Mouse (Mus musculus) forebrain, embryonic 11.5 days (tissue): Measurements from ENCODE around the gene Cmtm4. TPM values are rescaled to one million over a fixed set of nuclear protein-coding genes. Genes with fewer than 3 reads are reported as not detected.
A peak's percentile ranks its signal among the peaks of the same experiment; 100 is the strongest.

Experiments used
- ATAC-seq: fragments of 200-750 bp; cut with Nextera tagmentation; replicated peaks from 2 replicates; pipeline ENCODE4 v1.8.0; 2017; ENCODE audit warnings: moderate TSS enrichment; ENCODE audit not compliant: low FRiP score
- DNase-seq: peaks from one replicate; pipeline ENCODE4 v3.0.0-alpha.2; 2017; ENCODE audit warnings: low spot score
- H3K27ac ChIP-seq: fragments of 300-500 bp; sonication (generic); 2 replicates; pipeline ENCODE4 v1.5.1; 2014; ENCODE audit warnings: low read depth, low read length
- H3K27me3 ChIP-seq: fragments of 300-500 bp; sonication (generic); 2 replicates; pipeline ENCODE4 v1.6.1; 2014; ENCODE audit warnings: mild to moderate bottlenecking, low read length, mixed read lengths; ENCODE audit not compliant: control insufficient read depth, insufficient read depth
- H3K36me3 ChIP-seq: fragments of 300-500 bp; sonication (generic); 2 replicates; pipeline ENCODE4 v1.6.1; 2014; ENCODE audit warnings: mild to moderate bottlenecking, low read length, moderate library complexity, mixed read lengths; ENCODE audit not compliant: control insufficient read depth, insufficient read depth
- H3K4me1 ChIP-seq: fragments of 300-500 bp; sonication (generic); replicated peaks from 2 replicates; pipeline ENCODE4 v1.6.1; 2014; ENCODE audit warnings: low read length, mixed read lengths; ENCODE audit not compliant: control insufficient read depth, insufficient read depth
- H3K4me2 ChIP-seq: fragments of 300-500 bp; sonication (generic); 2 replicates; pipeline ENCODE4 v1.6.1; 2014; ENCODE audit warnings: low read depth, mild to moderate bottlenecking, low read length, moderate library complexity, mixed read lengths; ENCODE audit not compliant: severe bottlenecking
- H3K4me3 ChIP-seq: fragments of 300-500 bp; sonication (generic); 2 replicates; pipeline ENCODE4 v1.5.1; 2014; ENCODE audit warnings: low read depth, low read length
- H3K9ac ChIP-seq: fragments of 300-500 bp; sonication (generic); 2 replicates; pipeline ENCODE4 v1.6.1; 2014; ENCODE audit warnings: low read length
- H3K9me3 ChIP-seq: fragments of 300-500 bp; sonication (generic); 2 replicates; pipeline ENCODE4 v1.6.1; 2016; ENCODE audit warnings: low read length, mixed read lengths; ENCODE audit not compliant: control insufficient read depth
- WGBS: fragments of 180-500 bp; shearing (Covaris S2); extraction: QIAGEN DNeasy Blood & Tissue Kit; methylation state at CpG from one replicate; pipeline ENCODE4 v1.1.7; 2014; 5-methylcytosine and 5-hydroxymethylcytosine counted together
- polyA plus RNA-seq: library from polyadenylated mRNA; unstranded; fragments of >200 nt; fragmentation: Nextera tagmentation; extraction: Ambion mirVana; gene quantifications from 2 replicates; pipeline ENCODE4 v1.2.1, GENCODE M21; 2014

Cmtm4 gene
- polyA plus RNA-seq, 1 experiment from 2014 or later = 3.3 TPM

DNA sequence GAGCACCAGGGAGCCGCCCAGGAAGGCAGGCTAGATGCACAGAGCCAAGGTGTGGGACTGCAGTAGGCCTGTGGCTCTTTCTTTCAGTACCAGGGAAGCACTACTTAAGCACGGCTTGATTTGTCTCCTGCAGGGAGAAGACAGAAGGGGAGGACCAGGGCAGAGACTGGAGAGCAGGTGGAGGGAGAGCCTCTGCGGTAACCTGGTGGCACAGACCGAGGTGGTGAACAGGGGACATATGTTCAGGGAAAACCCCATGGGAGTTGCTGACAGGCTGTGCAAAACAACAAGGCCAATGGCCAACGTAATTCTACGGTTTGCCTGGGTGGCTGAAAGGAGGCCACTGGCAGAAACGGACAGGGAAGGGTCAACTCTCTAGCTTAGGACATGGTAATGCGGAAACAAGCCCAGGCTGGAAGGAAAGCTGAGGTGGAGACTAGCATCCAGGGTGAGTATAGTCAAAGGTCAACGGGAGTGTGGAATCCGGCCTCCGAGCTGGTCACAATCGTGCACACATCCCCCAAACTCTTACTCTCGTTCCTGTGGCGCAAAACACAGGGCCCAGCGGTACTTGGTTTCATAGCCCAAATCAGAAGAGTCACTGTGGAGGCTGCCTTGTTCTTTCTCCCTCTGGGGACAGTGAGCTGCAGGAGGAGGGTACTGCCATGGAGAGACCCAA, 35.7 kb downstream of the Cmtm4 start:
- no peak for ATAC-seq
- H3K27ac ChIP-seq = no peak overlapping the region
- H3K27me3 ChIP-seq = no peaks in the 10 kb centered on the region
- no peak overlapping the region for H3K9ac ChIP-seq
- H3K4me2 ChIP-seq = no peak overlapping the region
- H3K9me3 ChIP-seq = no peaks in the 10 kb centered on the region
- no peak for DNase-seq
- H3K36me3 ChIP-seq = no peaks in the 10 kb centered on the region
- no peak overlapping the region for H3K4me3 ChIP-seq
- H3K4me1 ChIP-seq = no peaks in the 10 kb centered on the region
- 66% methylated on average over 15 of the region's 15 CpGs for WGBS

DNA sequence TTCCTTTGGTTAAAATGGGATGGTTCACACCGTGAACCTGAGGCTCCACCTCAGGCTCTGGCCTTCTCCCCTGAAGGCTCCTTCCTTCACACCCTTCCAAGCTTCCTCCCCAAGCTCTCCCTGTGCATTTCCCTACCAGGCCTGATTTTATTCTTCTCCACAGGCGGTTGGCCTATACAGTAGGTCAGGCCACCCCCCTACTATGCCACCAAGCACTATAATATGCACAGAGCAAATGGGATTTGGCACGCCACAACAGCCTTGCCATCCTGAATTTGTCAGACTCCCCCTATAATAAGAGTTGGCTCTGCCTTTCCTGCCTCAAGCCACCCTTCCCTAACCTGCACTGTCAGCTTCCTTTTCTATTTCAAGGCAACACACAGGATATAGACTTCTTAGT, 37.0 kb downstream of the Cmtm4 start:
- Histone ChIP-seq H3K9ac (no peak overlapping the region), H3K4me3 (no peak overlapping the region), H3K27ac (no peak overlapping the region), H3K36me3 (no peaks in the 10 kb centered on the region), H3K4me2 (no peak overlapping the region), H3K27me3 (no peaks in the 10 kb centered on the region), H3K9me3 (no peaks in the 10 kb centered on the region), H3K4me1 (no peaks in the 10 kb centered on the region)
- 78% methylated on average over 3 of the region's 3 CpGs for WGBS
- ATAC-seq (no peak), DNase-seq (no peak)

DNA sequence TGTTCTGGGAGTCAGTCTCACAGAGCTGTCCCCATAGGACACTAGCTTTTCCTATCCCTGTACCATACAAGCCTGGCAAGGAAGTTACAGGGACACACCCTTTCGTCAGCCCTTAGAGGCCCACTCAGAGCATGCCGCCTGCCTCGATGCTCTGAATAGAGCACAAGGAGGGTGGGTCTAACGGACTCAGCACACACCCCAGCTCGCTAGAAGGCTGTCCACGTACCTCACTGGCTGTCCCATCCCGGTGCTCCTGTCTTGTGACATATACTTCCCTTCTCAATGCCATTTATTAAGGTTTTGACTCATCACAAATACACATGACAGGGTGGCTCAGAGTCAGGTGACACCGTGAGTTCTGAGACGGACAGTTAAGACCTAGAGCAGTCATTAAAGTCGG, 41.1 kb downstream of the Cmtm4 start:
- Histone ChIP-seq H3K27me3 (no peaks in the 10 kb centered on the region), H3K9ac (no peak overlapping the region), H3K4me1 (no peaks in the 10 kb centered on the region), H3K4me2 (no peak overlapping the region), H3K4me3 (no peak overlapping the region), H3K27ac (no peak overlapping the region), H3K9me3 (no peaks in the 10 kb centered on the region), H3K36me3 (no peaks in the 10 kb centered on the region)
- ATAC-seq (no peak), DNase-seq (no peak)
- WGBS = 95% methylated on average over 10 of the region's 10 CpGs

DNA sequence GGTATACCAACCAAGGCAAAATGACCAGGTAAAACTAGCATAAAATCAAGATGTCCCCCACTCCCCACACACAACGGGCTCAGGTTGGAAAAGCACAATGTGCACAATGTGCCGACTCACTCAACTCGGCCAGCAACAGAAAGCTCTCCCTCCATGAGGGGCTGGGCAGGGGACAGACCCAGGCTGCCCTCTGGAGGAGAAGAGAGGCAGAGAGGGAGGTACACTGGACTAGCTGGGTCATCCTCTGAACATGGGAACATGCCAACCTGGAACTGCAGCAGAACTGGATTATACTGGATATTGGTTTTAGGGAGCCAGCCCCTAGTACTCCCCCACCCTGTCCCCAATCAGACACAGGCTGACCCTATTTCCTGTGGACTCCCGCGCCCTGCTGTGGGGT, 42.4 kb downstream of the Cmtm4 start:
- DNase-seq (no peak), ATAC-seq (peak; percentile 55)
- Histone ChIP-seq H3K27me3 (no peaks in the 10 kb centered on the region), H3K4me1 (no peaks in the 10 kb centered on the region), H3K27ac (no peak overlapping the region), H3K9me3 (no peaks in the 10 kb centered on the region), H3K4me3 (no peak overlapping the region), H3K4me2 (no peak overlapping the region), H3K9ac (no peak overlapping the region), H3K36me3 (no peaks in the 10 kb centered on the region; the same call in 1 of the 2 replicates)
- WGBS = 59% methylated on average over 5 of the region's 5 CpGs

DNA sequence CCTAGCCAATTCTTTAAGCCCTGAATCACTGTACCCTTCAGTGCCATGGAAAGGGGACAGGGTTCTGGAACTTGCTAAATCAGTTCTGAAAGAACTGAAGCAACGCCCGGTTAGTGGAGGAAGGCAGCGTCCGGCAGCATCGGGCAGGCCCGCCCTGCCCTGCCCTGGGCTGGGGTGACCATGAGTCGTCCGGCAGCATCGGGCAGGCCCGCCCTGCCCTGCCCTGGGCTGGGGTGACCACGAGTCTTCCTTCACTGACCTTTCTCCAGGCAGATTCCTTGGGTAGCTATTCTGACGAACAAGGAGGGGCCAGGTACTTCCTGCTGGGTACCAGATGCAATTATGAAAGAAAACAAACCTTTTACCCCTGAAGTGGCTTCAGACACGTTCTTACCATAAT, 45.6 kb downstream of the Cmtm4 start:
- no peak overlapping the region for H3K27ac ChIP-seq
- H3K9ac ChIP-seq = no peak overlapping the region
- H3K4me1 ChIP-seq = no peaks in the 10 kb centered on the region
- ATAC-seq (no peak), DNase-seq (no peak)
- no peaks in the 10 kb centered on the region; the same call in 1 of the 2 replicates for H3K36me3 ChIP-seq
- no peak overlapping the region for H3K4me3 ChIP-seq
- no peaks in the 10 kb centered on the region for H3K9me3 ChIP-seq
- 83% methylated on average over 13 of the region's 13 CpGs for WGBS
- H3K27me3 ChIP-seq = no peaks in the 10 kb centered on the region
- no peak overlapping the region for H3K4me2 ChIP-seq

DNA sequence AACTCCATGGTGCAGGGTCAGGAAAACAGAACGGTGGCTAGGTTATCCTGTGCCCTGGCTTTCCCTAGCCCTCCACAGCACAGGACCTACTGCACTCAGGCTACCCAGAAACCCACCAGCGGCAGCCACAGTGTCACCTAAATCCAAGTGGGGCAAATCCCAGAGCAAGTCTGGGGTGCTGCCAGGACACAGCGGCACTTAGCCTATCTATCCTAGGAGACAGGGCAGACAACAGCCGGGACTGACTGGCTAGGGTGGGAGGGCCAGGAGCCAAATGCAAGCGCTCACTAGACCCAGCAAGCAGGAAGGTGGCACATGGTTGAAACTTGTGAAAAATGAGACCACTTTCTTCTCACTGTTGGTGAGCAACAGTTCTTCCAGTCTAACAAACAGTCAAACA, 46.6 kb downstream of the Cmtm4 start:
- 86% methylated on average over 5 of the region's 5 CpGs for WGBS
- Histone ChIP-seq H3K4me3 (no peak overlapping the region), H3K9me3 (no peaks in the 10 kb centered on the region), H3K36me3 (no peaks in the 10 kb centered on the region; the same call in 1 of the 2 replicates), H3K9ac (no peak overlapping the region), H3K27me3 (no peaks in the 10 kb centered on the region), H3K4me2 (no peak overlapping the region), H3K4me1 (no peaks in the 10 kb centered on the region), H3K27ac (no peak overlapping the region)
- no peak for DNase-seq
- ATAC-seq = no peak

DNA sequence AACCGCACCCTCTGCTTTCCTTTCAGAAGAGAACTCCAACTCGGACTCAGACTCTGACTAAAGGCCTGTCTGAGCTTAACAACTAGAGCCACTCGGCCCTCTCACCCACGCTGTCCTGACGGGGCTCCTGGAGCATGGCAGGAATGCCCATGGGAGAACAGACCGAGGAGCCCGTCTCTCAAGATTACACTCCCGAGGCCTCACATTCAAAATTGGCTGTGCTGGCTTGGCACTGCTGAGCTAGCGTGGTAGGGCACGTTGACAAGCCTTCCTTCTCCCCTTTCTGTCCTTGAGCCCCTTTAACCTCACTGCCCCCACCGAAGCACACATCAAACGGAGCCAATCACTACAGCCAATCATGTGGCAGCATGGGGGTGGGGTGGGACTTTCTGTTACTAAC, 48.9 kb downstream of the Cmtm4 start:
- Histone ChIP-seq H3K27me3 (no peaks in the 10 kb centered on the region), H3K4me3 (no peak overlapping the region), H3K36me3 (no peaks in the 10 kb centered on the region; the same call in 1 of the 2 replicates), H3K9ac (no peak overlapping the region), H3K27ac (no peak overlapping the region), H3K4me1 (no peaks in the 10 kb centered on the region), H3K9me3 (no peaks in the 10 kb centered on the region), H3K4me2 (no peak overlapping the region)
- DNase-seq = no peak
- no peak for ATAC-seq
- 57% methylated on average over 12 of the region's 12 CpGs for WGBS

DNA sequence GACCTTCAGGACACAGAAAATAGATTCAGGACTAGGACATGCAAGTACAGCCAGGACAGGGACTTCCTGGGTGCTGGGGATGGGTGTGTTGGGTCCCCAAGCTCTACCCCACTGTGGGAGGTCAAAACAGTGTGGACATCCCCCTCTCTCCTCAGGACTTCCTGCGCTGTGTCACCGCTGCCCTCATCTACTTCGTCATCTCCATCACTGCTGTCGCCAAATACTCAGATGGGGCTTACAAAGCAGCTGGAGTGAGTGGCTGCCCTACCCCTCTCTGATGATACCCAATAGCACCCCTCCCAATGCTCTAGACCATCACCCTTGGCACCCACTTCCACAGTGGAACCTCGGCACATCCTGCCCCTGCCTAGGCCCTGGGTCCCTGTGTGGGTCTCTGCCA, 51.0 kb downstream of the Cmtm4 start:
- DNase-seq (no peak), ATAC-seq (no peak)
- Histone ChIP-seq H3K9me3 (no peaks in the 10 kb centered on the region), H3K9ac (no peak overlapping the region), H3K4me3 (no peak overlapping the region), H3K27ac (no peak overlapping the region), H3K27me3 (no peaks in the 10 kb centered on the region), H3K4me1 (no peaks in the 10 kb centered on the region; the same call in 1 of the 2 replicates), H3K36me3 (no peaks in the 10 kb centered on the region; the same call in 1 of the 2 replicates), H3K4me2 (no peak overlapping the region)
- 87% methylated on average over 5 of the region's 5 CpGs for WGBS

DNA sequence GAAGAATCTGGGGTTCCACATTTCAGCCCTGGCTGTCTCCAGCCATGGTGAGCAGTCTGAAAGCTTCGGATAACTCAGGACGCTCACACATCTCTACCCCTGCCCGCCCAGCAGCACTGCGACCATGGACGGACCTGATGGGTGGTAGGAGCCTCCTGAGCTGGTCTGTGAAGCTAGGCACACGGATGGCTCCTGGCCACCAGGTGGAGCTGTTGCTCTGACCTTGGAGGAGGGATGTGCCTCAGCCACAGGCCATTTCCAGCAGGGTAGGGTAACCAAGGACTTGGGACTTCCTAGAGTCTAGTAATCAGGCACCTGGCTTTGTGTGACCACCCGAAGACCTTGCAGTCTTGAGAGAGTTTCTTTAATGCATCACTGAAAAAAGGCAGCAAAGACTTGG, 51.6 kb downstream of the Cmtm4 start:
- Histone ChIP-seq H3K4me2 (no peak overlapping the region), H3K27ac (no peak overlapping the region)
- WGBS = 12% methylated on average over 7 of the region's 7 CpGs

More for the DNA sequence above, 51.6 kb downstream of the Cmtm4 start:
- no peaks in the 10 kb centered on the region; the same call in 1 of the 2 replicates for H3K4me1 ChIP-seq
- ATAC-seq (peak; percentile 28), DNase-seq (peak; percentile 91)
- no peaks in the 10 kb centered on the region; the same call in 1 of the 2 replicates for H3K36me3 ChIP-seq
- H3K9ac ChIP-seq = no peak overlapping the region
- H3K4me3 ChIP-seq = no peak overlapping the region
- H3K9me3 ChIP-seq = no peaks in the 10 kb centered on the region
- H3K27me3 ChIP-seq = no peaks in the 10 kb centered on the region
